Mouse (Mus musculus): ENCODE measurements around the gene Gcgr. TPM values are rescaled to one million over a fixed set of nuclear protein-coding genes. Genes with fewer than 3 reads are reported as not detected.

The Gcgr gene
- total RNA-seq (2021): under 1 TPM; 0.18 to 0.25 TPM
- long read RNA-seq, experiment 1, partial matches to known transcripts: 0 of 1 reads
- long read RNA-seq, experiment 1, other reads (novel, unspliced or antisense): 0 of 1 reads
- long read RNA-seq, experiment 2, partial matches to known transcripts: 0 of 1 reads
- long read RNA-seq, experiment 2, other reads (novel, unspliced or antisense): 1 of 1 reads

GRCm38 (mm10) chr11:120530085-120530964 is at the start of gene Gcgr:
Gene Gcgr, plus strand, starts transcription at chr11:120530699.
- intact Hi-C loops (cut with DNase I): no loop called here
- no peak for DNase-seq

DNA sequence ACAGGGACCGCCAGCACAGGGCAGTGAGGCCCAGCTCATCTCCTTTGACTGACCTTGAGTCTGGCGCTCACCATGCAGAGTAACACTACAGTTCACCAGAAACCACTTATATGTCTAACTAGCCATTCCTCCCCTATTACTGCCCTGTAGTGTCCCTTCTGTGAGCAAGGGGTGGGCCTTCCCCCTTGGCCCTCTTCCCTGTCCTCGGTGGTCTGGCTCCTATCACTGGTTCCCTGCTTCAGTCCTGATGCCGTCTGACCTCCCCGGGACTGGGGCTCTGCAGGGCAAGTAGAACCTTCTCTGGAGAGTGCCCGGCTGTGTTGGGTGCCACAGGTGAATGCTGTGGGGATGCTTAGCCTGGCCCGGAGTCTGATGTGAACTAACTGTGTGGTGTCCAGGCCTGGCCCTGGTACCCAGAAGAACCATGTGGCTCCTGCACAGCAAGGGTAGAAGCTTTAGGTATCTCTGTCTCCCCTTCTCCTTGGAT is 47.0 kb upstream of the Gcgr start:
- intact Hi-C loops (cut with DNase I): no loop called here
- no peak for DNase-seq

- intact Hi-C loops (cut with DNase I): no loop called here
Measured at GRCm38 (mm10) chr11:120484265-120484981, 46.1 kb upstream of the Gcgr start, which contains the start of gene Mrpl12. Gene Mrpl12, plus strand, starts transcription at chr11:120484613.

GRCm38 (mm10) chr11:120485251-120485650 is 45.2 kb upstream of the Gcgr start:
- DNase-seq: no peak
- intact Hi-C loops (cut with DNase I): no loop called here

More at GRCm38 (mm10) chr11:120484265-120484981, 46.1 kb upstream of the Gcgr start, which contains the start of gene Mrpl12:
- DNase-seq: peak; percentile 83 to 85

- DNase-seq: no peak
- intact Hi-C loops (cut with DNase I): no loop called here
Measured at GRCm38 (mm10) chr11:120488516-120488915, 42.0 kb upstream of the Gcgr start.

DNA sequence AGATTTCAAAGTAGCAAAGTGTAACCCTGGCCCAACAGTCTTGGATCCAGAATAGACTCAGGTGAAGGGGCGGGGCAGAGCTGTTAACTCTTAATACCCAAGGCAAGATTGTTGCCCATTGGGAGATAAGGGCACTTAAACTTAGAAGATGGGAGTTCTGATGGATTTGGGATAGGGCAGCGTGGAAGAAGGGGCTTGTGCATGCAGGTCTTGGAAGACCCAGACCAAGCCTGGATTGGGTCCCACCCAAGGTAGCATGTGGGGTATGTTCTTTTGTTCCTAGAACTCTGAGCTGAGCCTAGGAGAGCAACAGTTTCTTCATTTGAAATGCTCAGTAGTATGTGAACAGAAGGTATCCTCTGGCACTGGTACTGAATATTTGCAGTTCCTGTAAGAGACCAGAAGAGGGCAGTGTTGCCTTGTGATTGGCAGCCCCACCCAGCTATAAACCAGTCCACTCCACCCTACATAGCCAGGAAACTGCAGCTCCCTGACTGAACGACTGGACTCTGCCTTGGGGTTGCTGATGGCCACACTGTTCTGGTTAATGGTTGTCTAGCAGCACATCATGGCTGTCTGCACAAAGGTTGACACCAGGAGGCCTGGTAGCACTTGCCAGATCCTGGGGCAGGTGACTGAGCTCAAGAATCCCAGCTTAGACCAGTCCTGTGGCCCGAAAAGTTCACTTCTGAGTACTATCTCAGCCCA is 41.3 kb upstream of the Gcgr start:
- intact Hi-C loops (cut with DNase I): no loop called here
- DNase-seq: peak in 1 of 2 experiments; percentile 36

- DNase-seq: no peak
- intact Hi-C loops (cut with DNase I): loop anchor here (5.0 to 10.0 kb wide), 2 partner anchors 122 to 294 kb away; partner anchors contain the start of genes Gps1 and Rfng
Measured at GRCm38 (mm10) chr11:120490291-120491046, 40.0 kb upstream of the Gcgr start.

- peak; percentile 82 to 86 for DNase-seq
- intact Hi-C loops (cut with DNase I): loop anchor here (5.0 to 10.0 kb wide), 2 partner anchors 121 to 293 kb away; partner anchors contain the start of genes Gps1 and Rfng
Measured at GRCm38 (mm10) chr11:120491317-120492023, 39.0 kb upstream of the Gcgr start, which contains the start of gene Slc25a10. Gene Slc25a10, plus strand, starts transcription at chr11:120491840.

- DNase-seq: no peak
- intact Hi-C loops (cut with DNase I): loop anchor here (5.0 to 10.0 kb wide), 2 partner anchors 120 to 293 kb away; partner anchors contain the start of genes Gps1 and Rfng
Measured at GRCm38 (mm10) chr11:120492024-120492877, 38.2 kb upstream of the Gcgr start.

DNA sequence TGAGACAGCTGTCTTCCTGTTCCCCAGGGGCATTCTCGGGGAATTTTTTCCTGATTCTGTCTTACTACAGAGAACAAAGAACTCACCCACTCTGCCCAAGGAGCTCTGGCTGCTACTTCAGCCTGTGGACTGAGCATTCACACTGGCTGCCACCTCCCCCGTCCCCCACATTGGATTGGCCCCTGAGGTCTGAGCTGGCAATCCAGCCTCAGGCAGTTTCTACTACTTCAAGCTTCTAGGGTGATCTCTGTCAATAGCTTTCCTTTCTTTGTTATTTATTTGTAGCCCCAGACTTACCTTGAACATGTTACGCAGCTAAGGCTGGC is 37.7 kb upstream of the Gcgr start:
- intact Hi-C loops (cut with DNase I): loop anchor here (5.0 to 10.0 kb wide), 2 partner anchors 119 to 292 kb away; partner anchors contain the start of genes Gps1 and Rfng
- DNase-seq: no peak

- intact Hi-C loops (cut with DNase I): loop anchor here (5.0 to 10.0 kb wide), 2 partner anchors 119 to 291 kb away; partner anchors contain the start of genes Gps1 and Rfng
Measured at GRCm38 (mm10) chr11:120493351-120493750, 37.1 kb upstream of the Gcgr start.

DNA sequence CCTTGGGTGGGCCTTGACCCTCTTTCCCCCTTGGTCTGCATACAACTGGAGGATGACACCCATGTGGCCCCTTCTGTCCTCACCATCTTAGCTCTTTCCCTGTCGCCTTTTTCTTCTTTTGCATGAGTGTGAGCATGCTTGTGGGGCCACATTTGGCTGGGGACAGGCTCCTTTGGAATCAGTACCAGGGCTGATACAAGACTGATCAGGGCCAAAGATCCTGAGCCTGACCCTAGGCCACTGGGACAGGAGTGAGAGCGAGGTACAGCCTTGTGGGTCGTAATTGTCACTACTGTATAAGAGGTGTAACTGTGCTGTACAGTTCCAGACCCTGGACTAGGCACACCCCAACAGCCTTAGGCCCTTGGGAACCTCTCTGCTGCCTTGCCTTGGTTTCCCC is 36.6 kb upstream of the Gcgr start:
- intact Hi-C loops (cut with DNase I): loop anchor here (5.0 to 10.0 kb wide), 2 partner anchors 118 to 291 kb away; partner anchors contain the start of genes Gps1 and Rfng
- no peak for DNase-seq

More at GRCm38 (mm10) chr11:120493351-120493750, 37.1 kb upstream of the Gcgr start:
- no peak for DNase-seq

- intact Hi-C loops (cut with DNase I): loop anchor here (10.0 kb wide), 1 partner anchor 287 kb away; the partner anchor contains the start of genes Gps1 and Rfng
- DNase-seq: no peak
Measured at GRCm38 (mm10) chr11:120497436-120497835, 33.1 kb upstream of the Gcgr start.

- intact Hi-C loops (cut with DNase I): loop anchor here (10.0 kb wide), 1 partner anchor 287 kb away; the partner anchor contains the start of genes Gps1 and Rfng
- no peak for DNase-seq
Measured at GRCm38 (mm10) chr11:120498226-120498625, 32.3 kb upstream of the Gcgr start.

DNA sequence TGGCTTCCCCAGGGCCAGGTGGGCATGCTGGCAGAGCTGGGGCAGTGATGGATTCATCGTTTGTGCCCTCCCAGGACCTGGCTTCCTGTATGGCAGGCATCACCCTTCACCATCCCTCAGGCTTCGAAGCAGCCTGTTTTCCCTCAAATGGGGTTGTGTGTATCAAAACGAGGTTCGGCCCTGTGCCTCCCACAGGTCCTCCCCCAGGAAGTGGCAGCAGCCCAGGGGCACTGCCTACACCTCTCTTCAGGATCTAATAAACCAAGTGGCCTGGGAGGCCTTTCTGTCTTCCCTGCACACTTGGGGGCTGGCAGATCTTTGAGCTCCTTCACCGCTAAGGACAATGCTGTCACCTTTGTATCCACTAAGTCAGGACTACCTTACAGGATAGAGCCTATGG is 31.6 kb upstream of the Gcgr start:
- intact Hi-C loops (cut with DNase I): loop anchor here (10.0 kb wide), 1 partner anchor 286 kb away; the partner anchor contains the start of genes Gps1 and Rfng
- DNase-seq: no peak

DNA sequence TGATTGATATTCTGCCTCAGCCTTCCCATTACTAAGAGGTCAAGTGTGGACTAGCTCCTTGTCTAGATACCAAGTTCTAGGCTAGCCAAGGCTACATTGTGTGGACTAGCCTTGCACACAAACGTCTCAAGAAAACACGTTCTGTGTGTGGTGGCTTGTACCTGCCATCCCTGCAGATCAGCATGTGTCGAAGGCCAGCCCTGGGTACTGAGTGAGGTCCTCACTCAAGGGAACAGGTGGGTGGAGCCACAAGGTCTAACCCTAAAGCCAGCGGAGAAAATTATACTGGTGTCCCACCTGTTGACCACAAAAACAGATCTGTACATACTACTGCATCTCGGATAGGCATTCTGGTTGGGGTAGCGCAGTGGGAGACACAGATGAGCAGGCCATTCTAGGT is 30.6 kb upstream of the Gcgr start:
- intact Hi-C loops (cut with DNase I): loop anchor here (10.0 kb wide), 1 partner anchor 285 kb away; the partner anchor contains the start of genes Gps1 and Rfng
- DNase-seq: no peak

- DNase-seq: no peak
- intact Hi-C loops (cut with DNase I): no loop called here
Measured at GRCm38 (mm10) chr11:120500357-120500756, 30.1 kb upstream of the Gcgr start.
